Comparison of ENCODE assay signal across 8 mouse cellular contexts in the genomic region with DNA sequence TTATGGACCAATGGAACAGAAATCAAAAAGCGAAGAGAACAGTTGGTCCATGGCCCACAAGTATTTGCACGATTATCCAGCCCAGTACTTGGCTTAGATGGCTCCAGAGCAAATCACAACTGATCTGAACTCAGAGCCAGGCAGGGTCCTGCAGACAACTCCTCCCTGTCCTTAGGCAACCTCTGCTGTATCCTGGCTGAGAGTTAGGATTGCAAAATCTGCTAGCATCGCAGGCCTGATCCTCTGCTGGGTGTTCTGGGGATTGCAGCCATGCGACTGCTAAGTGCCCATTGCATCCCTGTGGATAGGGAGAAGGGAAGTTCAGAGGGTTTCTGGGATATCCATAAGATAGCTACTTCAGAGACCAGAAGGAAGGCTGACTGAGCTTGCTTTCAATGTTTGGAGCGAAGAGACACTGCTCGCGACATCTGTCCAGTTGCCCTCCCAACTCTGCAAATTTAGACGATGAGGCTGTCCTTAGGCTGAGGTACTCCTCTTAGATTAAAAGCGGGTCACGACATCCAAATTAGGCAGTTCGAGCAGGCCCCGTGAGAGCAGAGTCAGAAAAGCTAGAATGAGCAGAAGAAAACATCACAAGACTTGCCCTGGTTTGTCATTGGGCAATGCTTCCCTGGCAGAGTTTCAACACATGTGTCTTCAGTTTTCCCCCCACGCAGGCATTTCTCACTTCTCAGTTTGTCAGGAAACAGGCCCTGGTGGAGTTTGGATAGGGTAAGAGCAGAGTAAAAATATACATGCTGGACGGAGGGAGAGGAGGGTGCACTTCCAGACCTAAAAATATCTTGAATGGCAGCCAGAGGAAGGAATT. TPM values are rescaled to one million over a fixed set of nuclear protein-coding genes. Genes with fewer than 3 reads are reported as not detected.
DNase-seq lines count a peak whose midpoint lies in the region; ATAC-seq and TF ChIP-seq lines count a peak whose summit lies in the region.

No protein-coding gene starts in this region.

- ATAC-seq in kidney, embryonic 14.5 days (ENCODE audit: low FRiP score, low TSS enrichment): peak; percentile 14; the same call in 1 of the 2 replicates
- ATAC-seq in liver, embryonic 15.5 days (ENCODE audit: insufficient read depth): peak; percentile 68
- ATAC-seq in stomach, embryonic 14.5 days (ENCODE audit: insufficient number of reproducible peaks, insufficient read depth, low FRiP score, low read depth): no peak

- H3K36me3 ChIP-seq in kidney, embryonic 14.5 days (ENCODE audit: control insufficient read depth, insufficient read depth, low read length): peaks cover 16% of the 10 kb centered on the region
- H3K36me3 ChIP-seq in liver, embryonic 15.5 days (replicated peaks): no peaks in the 10 kb centered on the region; the same call in 1 of the 2 replicates
- H3K36me3 ChIP-seq in stomach, embryonic 14.5 days (ENCODE audit: control insufficient read depth, insufficient read depth, low read length): peaks cover 15% of the 10 kb centered on the region

- peaks cover 5% of the 10 kb centered on the region; the same call in 1 of the 2 replicates for H3K4me1 ChIP-seq in bone marrow, adult 2 months (ENCODE audit: control insufficient read depth, insufficient read depth, low read length)
- peaks cover 19% of the 10 kb centered on the region for H3K4me1 ChIP-seq in kidney, embryonic 14.5 days (ENCODE audit: control insufficient read depth, insufficient read depth, low read length)
- 0 out of 2 replicates have a peak, but pooled peaks cover 3% of the 10 kb centered on the region for H3K4me1 ChIP-seq in liver, embryonic 15.5 days (replicated peaks)
- peaks cover 28% of the 10 kb centered on the region for H3K4me1 ChIP-seq in stomach, embryonic 14.5 days (ENCODE audit: control insufficient read depth, insufficient read depth, low read length)

- no peaks in the 10 kb centered on the region for H3K9me3 ChIP-seq in kidney, embryonic 14.5 days (ENCODE audit: control insufficient read depth, low read length)
- no peaks in the 10 kb centered on the region for H3K9me3 ChIP-seq in liver, embryonic 15.5 days (replicated peaks)
- H3K9me3 ChIP-seq in stomach, embryonic 14.5 days (ENCODE audit: control insufficient read depth, low read depth, low read length): no peaks in the 10 kb centered on the region

- DNase-seq in ovary, adult 18-20 months (ENCODE audit: low spot score): peak; percentile 56
- DNase-seq in ovary, postnatal 10 days (ENCODE audit: low spot score): no peak
- peak; percentile 57 to 58 for DNase-seq in gastrocnemius, postnatal 36 days
- DNase-seq in thymus, postnatal 36 days: no peak

- H3K4me2 ChIP-seq in kidney, embryonic 14.5 days (replicated peaks; ENCODE audit: low read depth, low read length): no peak overlapping the region
- H3K4me2 ChIP-seq in liver, embryonic 15.5 days: peak overlapping the region; percentile 25; the same call in 1 of the 2 replicates
- no peak overlapping the region for H3K4me2 ChIP-seq in stomach, embryonic 14.5 days (replicated peaks; ENCODE audit: low read depth, low read length)

- 34% methylated on average over 14 of the region's 14 CpGs for WGBS in bone marrow, adult 2 months
- 48% methylated on average over 14 of the region's 14 CpGs for WGBS in kidney, embryonic 14.5 days
- WGBS in liver, embryonic 15.5 days (ENCODE audit: insufficient replicate concordance): 47% methylated on average over 14 of the region's 14 CpGs
- 53% methylated on average over 14 of the region's 14 CpGs for WGBS in stomach, embryonic 14.5 days

- peak overlapping the region; percentile 61 for H3K27ac ChIP-seq in bone marrow, adult 2 months (ENCODE audit: control insufficient read depth, insufficient read depth, low read depth, low read length, poor library complexity)
- H3K27ac ChIP-seq in kidney, embryonic 14.5 days (ENCODE audit: low read depth, low read length): peak overlapping the region; percentile 44; the same call in 1 of the 2 replicates
- peak overlapping the region; percentile 68 for H3K27ac ChIP-seq in liver, embryonic 15.5 days (replicated peaks)
- peak overlapping the region; percentile 78 for H3K27ac ChIP-seq in stomach, embryonic 14.5 days (ENCODE audit: low read length)

- no peaks in the 10 kb centered on the region for H3K27me3 ChIP-seq in kidney, embryonic 14.5 days (ENCODE audit: control insufficient read depth, insufficient read depth, low read length)
- no peaks in the 10 kb centered on the region for H3K27me3 ChIP-seq in liver, embryonic 15.5 days
- no peaks in the 10 kb centered on the region for H3K27me3 ChIP-seq in stomach, embryonic 14.5 days (ENCODE audit: control insufficient read depth, insufficient read depth, low read length)

- H3K4me3 ChIP-seq in bone marrow, adult 2 months (replicated peaks; ENCODE audit: control insufficient read depth, low read depth, low read length): no peak overlapping the region
- no peak overlapping the region for H3K4me3 ChIP-seq in kidney, embryonic 14.5 days (ENCODE audit: low read length)
- H3K4me3 ChIP-seq in liver, embryonic 15.5 days (replicated peaks): no peak overlapping the region
- H3K4me3 ChIP-seq in stomach, embryonic 14.5 days (ENCODE audit: low read depth, low read length): no peak overlapping the region

- TF ChIP-seq POLR2A in bone marrow, adult 2 months (IDR thresholded peaks at IDR 0.05; ENCODE audit: borderline replicate concordance, control insufficient read depth, low read depth, low read length): no peak

- H3K9ac ChIP-seq in kidney, embryonic 14.5 days (ENCODE audit: low read depth, low read length): no peak overlapping the region
- H3K9ac ChIP-seq in liver, embryonic 15.5 days: no peak overlapping the region
- no peak overlapping the region for H3K9ac ChIP-seq in stomach, embryonic 14.5 days (replicated peaks; ENCODE audit: low read depth, low read length)

- TF ChIP-seq CTCF in bone marrow, adult 2 months (IDR thresholded peaks at IDR 0.05; ENCODE audit: control insufficient read depth, insufficient read depth, low read length): peak; percentile 23; the same call in 1 of the 2 replicates

- intact Hi-C loops in gastrocnemius, postnatal 36 days (cut with DNase I): no loop called here

RNA-seq across cellular contexts. Expression of a gene that starts 13.7 kb away (rescaled TPM):
- 31.8 and 37.3 TPM in 2 replicates for polyA plus RNA-seq in bone marrow, adult 2 months (2011; ENCODE audit: insufficient read depth, insufficient read length, low replicate concordance, missing spikeins)
- 10 to 100 TPM; 54.9 to 55.0 TPM for total RNA-seq in gastrocnemius, postnatal 36 days (2021)
- polyA plus RNA-seq in kidney, embryonic 14.5 days (2014; fragmentation: Nextera tagmentation; extraction: Ambion mirVana): 205 and 206 TPM in 2 replicates
- polyA plus RNA-seq in liver, embryonic 15.5 days (2015; fragmentation: Nextera tagmentation; extraction: Ambion mirVana): 46.5 and 50.3 TPM in 2 replicates
- 178 and 195 TPM in 2 replicates for polyA plus RNA-seq in stomach, embryonic 14.5 days (2014; fragmentation: Nextera tagmentation; extraction: Ambion mirVana)

RNA-seq across cellular contexts. Expression of a gene that starts 46.4 kb away (rescaled TPM):
- polyA plus RNA-seq in bone marrow, adult 2 months (2011; ENCODE audit: insufficient read depth, insufficient read length, low replicate concordance, missing spikeins): not detected in 2 replicates
- total RNA-seq in gastrocnemius, postnatal 36 days (2021): not detected
- polyA plus RNA-seq in kidney, embryonic 14.5 days (2014; fragmentation: Nextera tagmentation; extraction: Ambion mirVana): 0.49 and 0.73 TPM in 2 replicates
- not detected in 2 replicates for polyA plus RNA-seq in liver, embryonic 15.5 days (2015; fragmentation: Nextera tagmentation; extraction: Ambion mirVana)
- polyA plus RNA-seq in stomach, embryonic 14.5 days (2014; fragmentation: Nextera tagmentation; extraction: Ambion mirVana): not detected in 2 replicates

RNA-seq across cellular contexts. Expression of a gene that starts 46.7 kb away (rescaled TPM):
- polyA plus RNA-seq in bone marrow, adult 2 months (2011; ENCODE audit: insufficient read depth, insufficient read length, low replicate concordance, missing spikeins): 15.1 and 21.0 TPM in 2 replicates
- total RNA-seq in gastrocnemius, postnatal 36 days (2021): 10 to 100 TPM; 11.2 to 15.0 TPM
- 28.7 and 31.9 TPM in 2 replicates for polyA plus RNA-seq in kidney, embryonic 14.5 days (2014; fragmentation: Nextera tagmentation; extraction: Ambion mirVana)
- 14.3 and 14.7 TPM in 2 replicates for polyA plus RNA-seq in liver, embryonic 15.5 days (2015; fragmentation: Nextera tagmentation; extraction: Ambion mirVana)
- 24.6 and 28.7 TPM in 2 replicates for polyA plus RNA-seq in stomach, embryonic 14.5 days (2014; fragmentation: Nextera tagmentation; extraction: Ambion mirVana)

Comparison
In these comparisons a context has a peak if more than half of its experiments do, and no peak if none do; other contexts are left out.
1. DNase-seq: peak in ovary, adult 18-20 months (single experiment) and gastrocnemius, postnatal 36 days (2 of 2); none in ovary, postnatal 10 days (single experiment) and thymus, postnatal 36 days (0 of 2).
2. Peak in every context shown above with its lines, with median percentiles within 50 percentile points of each other: H3K27ac ChIP-seq.